Mouse (Mus musculus) neural tube, embryonic 10.5 days (tissue): ENCODE results near the gene Cyth2.

Source experiments
- DNase-seq: peaks from one replicate; pipeline ENCODE4 v3.0.0-alpha.2; 2017; ENCODE audit warnings: low spot score; ENCODE audit errors: extremely low spot score

Cyth2 gene

GRCm38 (mm10) chr7:45814841-45815240, 460 bp upstream of the Cyth2 start:
- no peak for DNase-seq

- DNase-seq: no peak
Observed at GRCm38 (mm10) chr7:45812921-45813320, 1.5 kb downstream of the Cyth2 start.

- DNase-seq: no peak
Observed at GRCm38 (mm10) chr7:45809276-45810075, 4.9 kb downstream of the Cyth2 start.

- DNase-seq: no peak
Observed at GRCm38 (mm10) chr7:45808471-45808870, 5.9 kb downstream of the Cyth2 start.

- DNase-seq: no peak
Observed at GRCm38 (mm10) chr7:45805941-45806340, 8.4 kb downstream of the Cyth2 start.

GRCm38 (mm10) chr7:45802551-45802950, 11.8 kb downstream of the Cyth2 start:
- DNase-seq: no peak

GRCm38 (mm10) chr7:45801348-45801747, 13.0 kb downstream of the Cyth2 start:
- peak; percentile 92 for DNase-seq

GRCm38 (mm10) chr7:45800546-45801204, 13.7 kb downstream of the Cyth2 start:
- no peak for DNase-seq

GRCm38 (mm10) chr7:45800001-45800400, 14.4 kb downstream of the Cyth2 start:
- no peak for DNase-seq

- DNase-seq: no peak
Observed at GRCm38 (mm10) chr7:45798931-45799330, 15.4 kb downstream of the Cyth2 start.

GRCm38 (mm10) chr7:45798511-45798836, 15.9 kb downstream of the Cyth2 start:
- no peak for DNase-seq

- peak; percentile 48 for DNase-seq
Observed at GRCm38 (mm10) chr7:45797661-45798510, 16.5 kb downstream of the Cyth2 start.

- no peak for DNase-seq
Observed at GRCm38 (mm10) chr7:45796950-45797349, 17.4 kb downstream of the Cyth2 start.

- DNase-seq: no peak
Observed at GRCm38 (mm10) chr7:45794971-45795370, 19.4 kb downstream of the Cyth2 start.

- DNase-seq: no peak
Observed at GRCm38 (mm10) chr7:45793969-45794585, 20.3 kb downstream of the Cyth2 start.

GRCm38 (mm10) chr7:45793240-45793639, 21.1 kb downstream of the Cyth2 start:
- DNase-seq: no peak

GRCm38 (mm10) chr7:45791756-45792490, 22.5 kb downstream of the Cyth2 start:
- DNase-seq: no peak

- DNase-seq: no peak
Observed at GRCm38 (mm10) chr7:45790721-45791120, 23.7 kb downstream of the Cyth2 start.

GRCm38 (mm10) chr7:45787642-45788041, 26.7 kb downstream of the Cyth2 start:
- no peak for DNase-seq

- peak; percentile 52 for DNase-seq
Observed at GRCm38 (mm10) chr7:45786661-45787413, 27.5 kb downstream of the Cyth2 start.
